Mouse (Mus musculus) intestine, postnatal 0 days (tissue): ENCODE results near the gene Ang. TPM values are rescaled to one million over a fixed set of nuclear protein-coding genes. Genes with fewer than 3 reads are reported as not detected.
A peak's percentile ranks its signal among the peaks of the same experiment; 100 is the strongest.

Experiments used
- ATAC-seq: fragments of 200-750 bp; cut with Nextera tagmentation; 2 replicates; pipeline ENCODE4 v1.8.0; 2017; ENCODE audit warnings: mild to moderate bottlenecking, moderate TSS enrichment, moderate library complexity
- H3K27ac ChIP-seq: fragments of 300-500 bp; sonication (generic); 2 replicates; pipeline ENCODE4 v1.5.1; 2014; ENCODE audit warnings: mild to moderate bottlenecking, low read depth, low read length, moderate library complexity
- H3K27me3 ChIP-seq: fragments of 300-500 bp; sonication (generic); replicated peaks from 2 replicates; pipeline ENCODE4 v1.6.1; 2014; ENCODE audit warnings: low read length, mixed read lengths; ENCODE audit not compliant: control insufficient read depth, insufficient read depth
- H3K36me3 ChIP-seq: fragments of 300-500 bp; sonication (generic); 2 replicates; pipeline ENCODE4 v1.6.1; 2014; ENCODE audit warnings: mild to moderate bottlenecking, moderate library complexity; ENCODE audit not compliant: control insufficient read depth, insufficient read depth
- H3K4me1 ChIP-seq: fragments of 300-500 bp; sonication (generic); replicated peaks from 2 replicates; pipeline ENCODE4 v1.6.1; 2014; ENCODE audit warnings: antibody characterized with exemption, low read length, mixed read lengths; ENCODE audit not compliant: control insufficient read depth, insufficient read depth
- H3K4me2 ChIP-seq: fragments of 300-500 bp; sonication (generic); replicated peaks from 2 replicates; pipeline ENCODE4 v1.6.1; 2014; ENCODE audit warnings: low read depth, mild to moderate bottlenecking, moderate library complexity
- H3K4me3 ChIP-seq: fragments of 300-500 bp; sonication (generic); 2 replicates; pipeline ENCODE4 v1.5.1; 2014; ENCODE audit warnings: low read depth, low read length
- H3K9ac ChIP-seq: fragments of 300-500 bp; sonication (generic); 2 replicates; pipeline ENCODE4 v1.6.1; 2014; ENCODE audit warnings: mild to moderate bottlenecking, low read depth, low read length
- H3K9me3 ChIP-seq: fragments of 300-500 bp; sonication (generic); 2 replicates; pipeline ENCODE4 v1.6.1; 2016; ENCODE audit warnings: mixed run types; ENCODE audit not compliant: control insufficient read depth
- CTCF ChIP-seq: sonication (generic); IDR thresholded peaks from 2 replicates; pipeline ENCODE4 v1.5.1; 2016; ENCODE audit warnings: low read depth, mild to moderate bottlenecking, control low read depth, antibody characterized with exemption, moderate library complexity
- WGBS: fragments of 180-500 bp; shearing (Covaris S2); extraction: QIAGEN DNeasy Blood & Tissue Kit; methylation state at CpG from one replicate; pipeline ENCODE4 v1.1.7; 2014; 5-methylcytosine and 5-hydroxymethylcytosine counted together
- polyA plus RNA-seq: library from polyadenylated mRNA; unstranded; fragments of >200 nt; fragmentation: Nextera tagmentation; extraction: Ambion mirVana; gene quantifications from 2 replicates; pipeline ENCODE4 v1.2.1, GENCODE M21; 2015

Ang gene
- polyA plus RNA-seq, 1 experiment from 2014 or later = 114 TPM

DNA sequence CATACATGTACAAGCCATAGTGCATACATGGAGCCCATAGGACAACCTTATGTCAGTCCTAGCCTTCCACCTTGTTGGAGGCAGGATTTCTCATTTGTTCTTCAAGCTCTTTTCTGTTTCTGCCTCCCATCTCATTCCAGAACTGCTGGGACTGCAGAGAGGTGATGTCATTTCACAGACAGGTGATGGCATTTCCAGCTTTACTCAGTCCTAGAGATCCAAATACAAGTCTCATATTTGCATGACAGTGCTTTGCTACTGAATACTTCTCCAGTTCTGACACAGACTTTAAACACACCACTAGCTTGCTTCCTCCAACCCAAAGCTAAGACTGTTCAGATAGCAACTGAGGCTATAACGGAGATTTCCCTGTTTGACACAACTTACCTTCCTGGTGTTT lies 11.8 kb upstream of the Ang start:
- Histone ChIP-seq H3K27ac (no peak overlapping the region), H3K9ac (no peak overlapping the region), H3K4me2 (no peak overlapping the region), H3K4me3 (no peak overlapping the region), H3K36me3 (no peaks in the 10 kb centered on the region), H3K4me1 (peaks cover 2% of the 10 kb centered on the region; the same call in 1 of the 2 replicates), H3K9me3 (no peaks in the 10 kb centered on the region), H3K27me3 (no peaks in the 10 kb centered on the region)
- no peak for ATAC-seq
- WGBS = 88% methylated on average over 1 of the region's 1 CpGs
- TF ChIP-seq CTCF = no peak

- no peaks in the 10 kb centered on the region for H3K36me3 ChIP-seq
- no peak for TF ChIP-seq CTCF
- whole genome bisulfite sequencing = 41% methylated on average over 2 of the region's 2 CpGs
- peaks cover 2% of the 10 kb centered on the region; the same call in 1 of the 2 replicates for H3K4me1 ChIP-seq
- H3K9ac ChIP-seq = no peak overlapping the region
- no peaks in the 10 kb centered on the region for H3K27me3 ChIP-seq
- peak; percentile 96 for ATAC-seq
- H3K27ac ChIP-seq = 0 out of 2 replicates have a peak overlapping the region, but pooled peaks have one; percentile 60
- H3K4me3 ChIP-seq = no peak overlapping the region
- H3K9me3 ChIP-seq = no peaks in the 10 kb centered on the region
- H3K4me2 ChIP-seq = peak overlapping the region; percentile 51
Measured at GRCm38 (mm10) chr14:51081035-51081434, 9.9 kb upstream of the Ang start.

- Histone ChIP-seq H3K9me3 (no peaks in the 10 kb centered on the region), H3K4me3 (peak overlapping the region; percentile 49), H3K4me1 (peaks cover 2% of the 10 kb centered on the region; the same call in 1 of the 2 replicates), H3K4me2 (peak overlapping the region; percentile 69), H3K9ac (peak overlapping the region; percentile 40), H3K27ac (no peak overlapping the region), H3K36me3 (no peaks in the 10 kb centered on the region), H3K27me3 (no peaks in the 10 kb centered on the region)
- TF ChIP-seq CTCF = no peak
- ATAC-seq = peak; percentile 20; the same call in 1 of the 2 replicates
- 6% methylated on average over 40 of the region's 40 CpGs for WGBS
Measured at GRCm38 (mm10) chr14:51082599-51083581, 8.1 kb upstream of the Ang start.

DNA sequence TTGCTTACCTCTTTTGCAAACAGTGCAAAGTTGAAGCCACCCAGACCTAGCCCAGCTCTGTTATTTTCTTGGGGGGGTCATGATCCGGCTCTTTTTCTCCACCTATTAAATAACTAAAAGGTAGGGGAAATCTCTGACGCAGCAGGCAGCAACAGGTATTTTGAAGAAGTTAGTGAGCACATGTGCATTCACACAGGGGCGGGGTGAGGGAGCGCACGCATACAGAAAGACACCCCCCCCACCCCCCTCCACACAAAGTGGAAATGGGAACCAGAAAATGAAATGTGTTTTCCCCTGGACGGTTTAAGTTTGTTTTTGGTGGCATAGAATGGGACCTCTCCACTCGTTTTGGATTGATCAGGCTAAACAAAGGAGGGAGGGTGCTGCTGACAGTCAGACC lies 7.1 kb upstream of the Ang start:
- H3K4me2 ChIP-seq = peak overlapping the region; percentile 69
- no peak for ATAC-seq
- 25% methylated on average over 7 of the region's 7 CpGs for WGBS

GRCm38 (mm10) chr14:51085086-51085485 lies 5.9 kb upstream of the Ang start:
- Histone ChIP-seq H3K9ac (no peak overlapping the region), H3K27ac (no peak overlapping the region), H3K4me3 (no peak overlapping the region), H3K4me2 (no peak overlapping the region), H3K36me3 (no peaks in the 10 kb centered on the region), H3K4me1 (peaks cover 2% of the 10 kb centered on the region; the same call in 1 of the 2 replicates), H3K9me3 (no peaks in the 10 kb centered on the region), H3K27me3 (no peaks in the 10 kb centered on the region)
- ATAC-seq = no peak
- 67% methylated on average over 2 of the region's 2 CpGs for WGBS
- TF ChIP-seq CTCF = no peak

More for the DNA sequence above, 7.1 kb upstream of the Ang start:
- Histone ChIP-seq H3K27me3 (no peaks in the 10 kb centered on the region), H3K4me1 (peaks cover 2% of the 10 kb centered on the region; the same call in 1 of the 2 replicates), H3K27ac (no peak overlapping the region), H3K9ac (no peak overlapping the region), H3K36me3 (no peaks in the 10 kb centered on the region), H3K9me3 (no peaks in the 10 kb centered on the region), H3K4me3 (peak overlapping the region; percentile 49; the same call in 1 of the 2 replicates)
- TF ChIP-seq CTCF = no peak

DNA sequence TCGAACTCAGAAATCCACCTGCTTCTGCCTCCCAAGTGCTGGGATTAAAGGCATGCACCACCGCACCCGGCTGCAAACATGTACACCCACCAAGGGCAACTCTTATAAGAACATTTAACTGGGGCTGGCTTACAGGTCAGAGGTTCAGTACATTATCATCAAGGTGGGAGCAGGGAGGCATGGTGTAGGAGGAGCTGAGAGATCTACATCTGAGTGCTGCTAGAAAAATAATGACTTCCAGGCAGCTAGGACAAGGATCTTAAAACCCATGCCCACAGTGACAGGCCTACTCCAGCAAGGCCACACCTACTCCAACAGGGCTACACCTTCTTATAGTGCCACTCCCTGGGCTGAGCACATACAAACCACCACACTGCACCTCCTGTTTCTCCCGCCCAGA lies 5.0 kb upstream of the Ang start:
- no peak for ATAC-seq
- no peak overlapping the region for H3K27ac ChIP-seq
- no peak overlapping the region for H3K9ac ChIP-seq
- no peak for TF ChIP-seq CTCF
- H3K4me3 ChIP-seq = no peak overlapping the region
- no peak overlapping the region for H3K4me2 ChIP-seq
- no peaks in the 10 kb centered on the region for H3K9me3 ChIP-seq
- 74% methylated on average over 4 of the region's 4 CpGs for WGBS
- no peaks in the 10 kb centered on the region for H3K27me3 ChIP-seq
- H3K4me1 ChIP-seq = peaks cover 2% of the 10 kb centered on the region; the same call in 1 of the 2 replicates
- H3K36me3 ChIP-seq = no peaks in the 10 kb centered on the region
